Mouse (Mus musculus) cortical plate, adult 2 months (tissue): ENCODE data around the gene Zfp771.

Source experiments
- CTCF ChIP-seq: fragments of 200-500 bp; IDR thresholded peaks from 2 replicates; pipeline ENCODE4 v1.5.1; 2011; ENCODE audit warnings: mild to moderate bottlenecking, control low read depth, low read length; ENCODE audit not compliant: insufficient read depth; ENCODE audit errors: extremely low read depth
- POLR2A ChIP-seq: fragments of 200-500 bp; IDR thresholded peaks from 2 replicates; pipeline ENCODE4 v1.6.1; 2011; ENCODE audit warnings: mild to moderate bottlenecking, low read length, control low read depth; ENCODE audit not compliant: insufficient read depth; ENCODE audit errors: extremely low read depth

GRCm38 (mm10) chr7:127255965-127256364 lies 11.9 kb downstream of the Zfp771 start:
- TF ChIP-seq CTCF = no peak
- no peak for TF ChIP-seq POLR2A
